Mouse (Mus musculus): ENCODE data around the gene Fbxo17. TPM values are rescaled to one million over a fixed set of nuclear protein-coding genes. Genes with fewer than 3 reads are reported as not detected.

The Fbxo17 gene
- polyA plus RNA-seq, 1 experiment from 2014 or later: 6.3 TPM

- no peak for DNase-seq (ENCODE audit: low spot score)
These were observed 1.1 kb downstream of the Fbxo17 start for GRCm38 (mm10) chr7:28717726-28718125.

GRCm38 (mm10) chr7:28719159-28719558, 2.6 kb downstream of the Fbxo17 start:
- DNase-seq (ENCODE audit: low spot score): no peak

- no peak for DNase-seq (ENCODE audit: low spot score)
These were observed 3.0 kb downstream of the Fbxo17 start for GRCm38 (mm10) chr7:28719650-28720049.

DNA sequence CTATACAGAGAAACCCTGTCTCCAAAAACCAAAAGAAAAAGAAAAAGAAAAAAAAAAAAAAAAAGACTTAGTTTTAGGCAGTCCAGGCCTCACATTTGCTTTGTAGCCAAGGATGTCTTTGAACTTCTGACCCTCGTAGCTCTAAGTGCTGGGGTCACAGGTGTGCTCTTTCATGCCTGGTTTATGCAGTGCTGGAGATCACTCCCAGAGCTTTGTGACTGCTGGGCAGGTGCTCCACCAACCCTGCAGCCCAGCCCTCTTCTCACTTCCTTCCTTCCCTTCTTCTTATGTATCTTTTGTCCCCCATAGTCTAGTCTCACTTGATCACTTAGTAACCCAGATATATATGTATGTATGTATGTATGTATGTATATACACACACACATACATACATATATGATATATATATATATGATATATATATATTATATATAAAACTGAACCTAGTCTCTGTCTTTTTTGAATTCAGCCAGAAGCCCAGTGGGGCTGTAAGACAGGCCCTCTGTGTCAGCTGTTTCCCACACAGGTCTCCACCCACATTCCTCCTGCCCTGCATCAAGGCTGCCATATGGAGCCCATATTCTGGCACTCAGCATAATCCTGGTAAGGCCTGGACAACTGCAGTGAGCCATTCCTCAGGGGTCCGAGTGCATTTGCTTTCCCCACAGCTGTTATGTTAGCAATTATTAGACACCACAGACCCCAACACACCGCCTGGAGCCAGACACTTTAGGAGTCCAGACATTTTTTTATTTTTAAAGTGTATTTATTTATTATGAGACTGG, 4.3 kb downstream of the Fbxo17 start:
- DNase-seq (ENCODE audit: low spot score): peak; percentile 32

DNA sequence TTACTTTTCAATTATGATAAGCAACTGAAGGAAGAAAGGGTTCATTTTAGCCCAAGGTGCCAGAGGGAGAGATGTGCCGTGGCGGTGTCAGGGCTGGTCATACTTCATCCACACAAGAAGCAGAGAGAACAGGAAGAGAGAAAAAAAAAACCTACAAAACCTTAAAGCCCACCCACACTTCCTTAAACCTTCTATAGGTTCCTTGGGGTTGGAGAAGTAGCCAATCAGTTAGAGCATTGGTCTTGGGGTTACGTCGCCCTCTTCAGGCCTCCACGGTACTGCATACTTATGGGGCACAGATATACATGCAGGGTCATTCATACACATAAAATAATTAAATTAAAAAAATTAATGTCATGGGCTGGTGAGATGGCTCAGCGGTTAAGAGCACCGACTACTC, 5.5 kb downstream of the Fbxo17 start:
- peak; percentile 22 for DNase-seq (ENCODE audit: low spot score)

GRCm38 (mm10) chr7:28724613-28725012, 8.0 kb downstream of the Fbxo17 start:
- DNase-seq (ENCODE audit: low spot score): no peak

DNA sequence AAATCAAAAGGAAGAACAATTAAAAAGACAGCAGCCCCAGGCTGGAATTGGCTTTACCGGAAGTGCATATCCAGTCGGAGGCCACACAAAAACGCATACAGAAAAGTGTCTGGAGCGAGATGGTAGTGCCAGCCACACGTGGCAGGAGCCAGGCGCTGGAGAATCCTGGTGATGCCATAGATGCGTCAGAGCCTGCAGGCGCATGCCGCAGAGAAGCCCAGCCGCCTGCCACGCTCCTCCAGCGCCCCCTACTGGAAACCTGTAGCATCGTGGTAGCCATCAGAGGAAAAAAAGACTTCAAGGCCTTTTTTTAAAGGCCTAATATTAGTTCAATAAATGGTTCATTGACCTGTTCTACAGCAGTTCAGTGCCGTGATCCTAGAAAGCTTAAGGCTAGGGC, 10.0 kb downstream of the Fbxo17 start:
- DNase-seq (ENCODE audit: low spot score): peak; percentile 81

- DNase-seq (ENCODE audit: low spot score): no peak
These were observed 11.2 kb downstream of the Fbxo17 start for GRCm38 (mm10) chr7:28727649-28728340.

- peak; percentile 84 for DNase-seq (ENCODE audit: low spot score)
These were observed 15.9 kb downstream of the Fbxo17 start for GRCm38 (mm10) chr7:28732341-28733142.

- DNase-seq (ENCODE audit: low spot score): peak; percentile 25
These were observed 16.6 kb downstream of the Fbxo17 start for GRCm38 (mm10) chr7:28733211-28733610.

- no peak for DNase-seq (ENCODE audit: low spot score)
These were observed 19.1 kb downstream of the Fbxo17 start for GRCm38 (mm10) chr7:28735701-28736100.

- no peak for DNase-seq (ENCODE audit: low spot score)
These were observed 23.2 kb downstream of the Fbxo17 start for GRCm38 (mm10) chr7:28739829-28740228.

DNA sequence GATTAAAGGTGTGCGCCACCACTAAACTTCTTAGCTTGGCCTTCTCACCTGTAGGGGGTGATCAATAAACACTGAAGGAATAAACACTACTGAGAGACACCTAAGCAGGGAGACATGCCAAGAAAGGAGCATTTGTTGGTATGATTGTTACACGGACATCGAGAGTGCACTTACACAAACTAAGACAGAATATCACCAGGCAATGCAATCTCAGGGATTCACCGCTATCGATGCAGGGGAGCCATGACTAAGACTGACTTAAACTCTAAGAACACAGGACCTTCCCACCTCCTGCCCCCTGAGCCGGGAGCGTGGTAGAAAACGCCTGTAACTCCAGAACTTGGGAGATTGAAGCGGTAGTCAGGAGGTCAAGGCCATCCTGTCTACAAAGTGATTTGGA, 24.3 kb downstream of the Fbxo17 start:
- DNase-seq (ENCODE audit: low spot score): peak; percentile 22

GRCm38 (mm10) chr7:28741368-28741708, 24.7 kb downstream of the Fbxo17 start:
- no peak for DNase-seq (ENCODE audit: low spot score)

DNA sequence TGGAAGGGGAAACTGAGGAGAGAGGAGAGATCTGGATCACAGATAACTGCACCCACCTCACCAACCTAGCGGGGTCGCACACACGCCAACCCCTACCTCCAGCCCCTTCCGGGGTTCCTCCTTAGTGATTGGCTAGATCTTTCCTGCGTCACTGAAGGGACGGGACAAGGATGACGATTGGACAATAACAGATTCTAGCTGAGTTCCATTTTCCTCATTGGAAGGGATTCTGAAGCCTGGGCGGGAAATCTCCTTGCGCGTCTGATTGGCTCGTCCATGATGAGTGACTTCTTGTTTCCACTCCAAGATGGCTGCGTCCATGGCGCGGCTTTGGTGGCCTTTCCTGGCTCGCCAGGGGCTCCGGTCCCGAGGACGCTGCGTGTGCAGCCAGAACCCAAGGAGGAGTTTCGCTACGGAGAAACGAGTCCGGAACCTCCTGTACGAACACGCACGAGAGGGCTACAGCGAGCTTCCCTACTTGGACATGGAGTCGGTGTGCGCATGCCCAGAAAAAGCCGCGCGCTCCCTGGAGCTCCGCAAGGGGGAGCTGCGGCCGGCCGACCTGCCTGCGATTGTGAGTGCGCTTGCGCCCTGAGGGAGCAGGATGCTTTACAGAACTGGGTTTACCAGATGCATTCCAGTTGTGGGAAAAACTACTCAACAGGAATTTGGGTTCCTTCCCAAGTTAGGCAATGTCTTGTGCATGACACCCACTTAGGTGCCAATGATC, 25.3 kb downstream of the Fbxo17 start, which contains the start of the genes Mrps12 and Sars2:
TSS of gene Mrps12 (minus strand) at position 112 of the 730 bp plus-strand sequence.
TSS of gene Sars2 (plus strand) at position 284 of the 730 bp plus-strand sequence.
- peak; percentile 98 for DNase-seq (ENCODE audit: low spot score)

GRCm38 (mm10) chr7:28749935-28750334, 33.3 kb downstream of the Fbxo17 start:
- no peak for DNase-seq (ENCODE audit: low spot score)

DNA sequence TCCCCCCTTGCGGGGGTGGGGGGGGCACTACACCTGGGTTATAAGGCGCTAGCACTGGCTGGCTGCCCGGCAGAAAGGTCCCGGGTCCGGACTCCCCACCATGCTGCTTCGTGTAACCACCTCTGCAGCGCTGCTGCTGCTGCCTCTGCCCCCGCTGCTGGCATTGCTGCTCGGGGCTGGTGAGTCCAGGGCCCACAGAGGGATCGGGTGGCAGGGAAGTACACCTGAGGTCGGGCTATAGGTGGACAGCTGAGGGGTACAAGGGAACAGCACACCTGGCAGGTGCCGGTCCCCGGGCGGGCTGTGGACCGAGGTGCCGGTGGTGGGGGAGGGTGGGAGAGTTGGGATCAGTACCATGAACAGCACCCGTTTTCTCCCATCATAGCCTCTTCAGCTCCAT, 39.5 kb downstream of the Fbxo17 start, which contains the start of gene Ccer2:
TSS of gene Ccer2 (plus strand) at position 96 of the 400 bp plus-strand sequence.
- no peak for DNase-seq (ENCODE audit: low spot score)

- DNase-seq (ENCODE audit: low spot score): no peak
These were observed 42.0 kb downstream of the Fbxo17 start for GRCm38 (mm10) chr7:28758623-28759022.

DNA sequence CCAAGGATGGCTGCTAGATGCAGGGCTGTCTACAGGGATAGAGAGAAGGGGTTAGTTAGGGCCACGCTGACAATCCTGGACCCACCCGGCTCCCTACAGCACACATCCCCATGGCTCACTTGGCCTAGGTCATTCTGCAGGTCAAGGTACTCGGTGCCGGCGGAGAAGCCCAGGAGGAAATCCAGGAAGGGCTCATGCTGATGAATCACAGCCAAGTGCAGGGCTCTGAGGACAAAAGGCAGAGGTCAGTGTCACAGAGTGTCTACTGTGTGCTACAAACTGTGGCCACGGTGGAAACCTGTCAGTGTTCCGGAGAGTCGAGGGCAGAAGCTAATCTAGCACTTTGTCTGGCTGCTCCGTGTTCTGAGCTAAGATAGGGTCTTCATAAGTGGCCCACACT, 45.3 kb downstream of the Fbxo17 start:
- DNase-seq (ENCODE audit: low spot score): no peak

DNA sequence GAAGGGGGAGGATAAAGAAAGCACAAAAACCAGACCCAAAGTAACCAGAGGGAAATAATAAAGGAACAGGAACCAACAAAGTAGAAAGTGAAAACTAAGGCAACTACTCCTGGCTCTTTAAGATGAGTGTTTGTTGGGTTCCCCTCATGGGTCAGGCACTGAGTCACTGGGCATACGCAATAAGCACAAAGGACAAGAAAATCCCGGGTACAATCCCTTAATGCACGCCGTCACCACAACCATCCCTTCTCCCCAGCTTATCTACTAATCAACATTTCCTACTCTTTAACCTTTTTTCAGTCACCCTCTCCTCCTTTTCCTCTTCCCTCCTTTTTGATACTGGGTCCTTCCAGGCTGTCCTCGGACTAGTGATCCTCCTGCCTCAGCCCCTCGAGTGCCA, 48.6 kb downstream of the Fbxo17 start:
- DNase-seq (ENCODE audit: low spot score): no peak

Measured in thymus, postnatal 0 days (tissue).